Mouse (Mus musculus): ENCODE measurements at regions not wholly inside any gene's neighbourhood (a gene's known extent, or its start where the extent isn't known, plus 50 kb on each side); places are given as distances from the start of the nearest gene placed in this dataset.
"Not testable (repeated sequence)": the region's sequence is repeated elsewhere in the genome, so short reads cannot be mapped to it uniquely, and the experiment has no call there.

DNA sequence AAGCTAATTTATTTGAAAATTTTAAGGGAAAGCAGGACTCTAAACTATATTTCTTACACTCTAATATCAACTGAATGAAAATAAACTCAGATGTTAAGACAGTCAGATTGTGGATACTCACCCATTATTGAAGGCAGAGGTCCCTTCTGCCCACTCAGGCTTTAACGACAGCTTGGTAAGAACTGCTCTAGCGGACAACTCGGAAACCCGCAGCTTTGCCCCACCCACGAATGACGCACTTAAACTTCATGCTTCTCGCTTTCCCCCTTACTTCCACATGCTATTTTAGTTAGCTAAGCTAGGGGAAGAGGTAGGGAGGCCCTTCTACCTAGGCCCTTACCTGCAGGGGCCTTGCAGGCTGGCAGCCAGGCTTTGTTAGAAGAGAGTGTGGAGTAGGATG, 50.8 kb upstream of the Elmo1 start:
- DNase-seq: no peak

- DNase-seq: peak; percentile 77
Measured at GRCm38 (mm10) chr13:20038463-20038862, 51.9 kb upstream of the Elmo1 start.

- no peak for DNase-seq
Measured at GRCm38 (mm10) chr13:20037436-20037835, 53.0 kb upstream of the Elmo1 start.

DNA sequence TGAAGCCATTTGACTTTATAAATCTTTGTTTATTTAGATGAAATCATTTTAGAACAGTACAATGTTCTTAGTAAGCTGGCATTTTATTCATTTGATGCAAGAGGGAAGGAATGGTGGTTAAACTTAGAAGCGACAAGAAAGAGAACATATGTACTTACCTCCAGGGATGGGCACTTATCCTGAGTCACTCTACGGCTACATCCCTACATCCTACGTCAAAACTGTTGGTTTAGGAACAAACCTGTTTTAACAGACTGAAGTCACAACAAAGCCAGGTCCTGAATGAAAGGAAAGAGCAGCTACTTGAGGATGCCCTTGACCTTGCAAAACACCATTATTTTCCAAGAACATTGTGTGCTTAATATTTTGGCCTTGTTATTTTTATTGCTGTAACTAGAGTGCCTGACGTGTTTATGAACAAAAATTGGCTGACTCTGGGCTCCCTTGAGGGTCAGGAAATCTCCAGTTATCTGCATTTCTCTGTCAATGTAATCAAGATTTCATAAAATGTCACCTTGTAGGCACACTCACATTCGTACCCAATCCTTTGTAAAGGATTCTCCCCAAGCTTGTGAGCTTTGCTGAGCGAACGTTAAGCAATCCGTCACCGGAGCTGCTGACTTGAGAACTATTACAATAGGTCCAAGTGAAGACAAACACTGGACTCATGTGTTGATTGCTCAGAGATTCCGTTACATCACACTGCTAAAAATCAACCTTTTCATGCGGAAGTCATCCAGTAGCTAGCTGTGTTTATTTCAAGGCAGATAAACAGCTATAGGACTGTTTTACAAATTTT, 56.3 kb upstream of the Elmo1 start:
- peak; percentile 62 for DNase-seq

DNA sequence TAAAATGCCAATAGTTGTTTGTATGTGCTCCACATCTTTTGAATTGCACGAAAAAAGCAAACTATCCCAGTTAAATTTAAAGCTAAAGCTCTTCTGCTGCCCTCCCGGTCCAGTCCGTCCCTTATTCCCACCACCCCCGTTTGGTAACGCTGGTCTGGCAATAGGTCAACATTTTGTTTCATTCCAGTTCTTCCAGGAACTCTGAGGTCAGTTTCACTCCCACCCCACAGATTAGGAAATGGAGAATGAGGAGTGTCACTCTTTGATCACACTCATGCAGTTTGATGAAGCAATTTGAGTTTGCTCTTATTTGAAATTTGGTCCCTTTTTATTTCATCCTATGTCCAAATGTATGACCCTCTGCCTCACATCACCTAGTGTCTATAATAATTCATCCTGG, 58.7 kb upstream of the Elmo1 start:
- peak; percentile 29 for DNase-seq

DNA sequence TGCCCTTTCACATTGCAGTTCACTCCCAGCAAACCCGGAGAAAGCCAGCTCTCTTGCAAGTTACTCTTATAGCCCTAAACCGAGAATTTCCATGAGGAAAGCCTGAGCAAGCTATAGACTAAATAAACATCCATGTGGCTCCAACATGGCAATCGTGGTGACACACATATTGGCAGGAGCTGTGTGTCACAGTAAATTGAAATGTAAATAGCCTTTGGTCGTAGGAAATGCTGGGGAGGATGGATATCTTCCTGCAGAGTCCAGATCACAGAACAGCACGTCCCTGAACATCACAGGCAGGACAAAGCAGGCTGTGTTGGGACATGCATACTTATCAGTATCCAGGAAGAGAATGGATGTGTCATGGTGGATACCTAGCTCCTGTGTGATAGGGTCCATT, 59.3 kb upstream of the Elmo1 start:
- DNase-seq: peak; percentile 21

- no peak for DNase-seq
Measured at GRCm38 (mm10) chr13:20026612-20027011, 63.8 kb upstream of the Elmo1 start.

- DNase-seq: not testable (repeated sequence)
Measured at GRCm38 (mm10) chr13:20016454-20016853, 73.9 kb upstream of the Elmo1 start.

DNA sequence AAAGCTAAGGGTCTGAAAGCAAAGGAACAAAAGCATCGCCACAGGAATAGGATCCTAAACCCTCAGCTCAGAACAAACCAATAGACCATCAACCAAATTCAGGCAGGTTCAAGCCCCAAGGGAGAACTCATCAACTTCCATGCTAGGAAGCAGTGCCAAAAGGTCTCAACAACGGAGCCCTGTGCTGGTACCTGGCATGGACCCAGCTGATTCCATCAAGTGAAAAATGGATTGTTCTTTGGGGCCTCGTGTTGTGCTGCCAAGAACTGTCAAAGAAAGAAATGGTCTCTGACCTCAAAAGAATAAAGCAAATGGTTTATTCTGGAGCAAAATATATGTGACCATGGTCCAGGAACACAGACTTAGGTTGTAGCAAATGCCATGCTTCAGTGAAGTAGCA, 77.8 kb upstream of the Elmo1 start:
- DNase-seq: no peak

- no peak for DNase-seq
Measured at GRCm38 (mm10) chr13:20009164-20009563, 81.2 kb upstream of the Elmo1 start.

GRCm38 (mm10) chr13:20007561-20007960, 82.8 kb upstream of the Elmo1 start:
- DNase-seq: no peak

DNA sequence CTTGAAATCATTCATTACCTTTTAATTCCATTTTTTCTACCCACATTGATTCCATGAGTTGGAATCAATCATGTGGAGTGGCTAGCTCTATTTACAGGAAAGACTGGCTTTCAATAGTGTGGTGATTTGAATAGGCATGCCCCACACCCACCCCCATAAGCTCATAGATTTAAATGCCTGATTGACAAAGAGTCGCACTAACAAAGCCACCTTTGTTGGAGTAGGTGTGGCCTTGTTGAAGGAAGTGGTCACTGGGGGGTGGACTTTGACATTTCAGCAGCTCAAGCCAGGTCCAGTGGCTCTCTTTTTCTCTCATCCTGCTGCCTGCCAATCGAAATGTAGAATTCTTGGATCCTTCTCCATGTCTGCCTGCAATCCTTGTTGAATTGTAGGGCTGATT, 92.8 kb upstream of the Elmo1 start:
- DNase-seq: no peak

GRCm38 (mm10) chr13:19975621-19976020, 114.8 kb upstream of the Elmo1 start:
- peak; percentile 19 for DNase-seq

DNA sequence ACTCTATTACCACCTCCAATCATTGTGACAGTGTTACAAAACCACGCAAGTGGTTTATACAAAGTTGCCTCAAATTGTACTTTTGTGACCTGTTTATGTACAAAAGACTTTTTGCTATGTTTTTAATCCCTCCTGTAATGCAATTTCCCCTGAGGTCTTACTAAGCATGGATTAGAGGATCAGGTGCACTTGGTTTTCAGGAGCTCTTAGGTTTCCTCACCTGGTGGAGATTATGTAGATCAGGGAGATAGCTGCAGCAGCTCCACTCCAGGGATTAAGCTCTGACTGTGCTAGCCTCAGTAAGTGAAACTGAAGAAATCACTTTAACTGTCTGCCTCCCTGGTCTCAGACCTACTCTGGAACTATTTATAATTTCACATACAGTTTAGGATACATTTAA, 123.8 kb upstream of the Elmo1 start:
- no peak for DNase-seq

GRCm38 (mm10) chr13:19963031-19963430, 127.4 kb upstream of the Elmo1 start:
- no peak for DNase-seq

DNA sequence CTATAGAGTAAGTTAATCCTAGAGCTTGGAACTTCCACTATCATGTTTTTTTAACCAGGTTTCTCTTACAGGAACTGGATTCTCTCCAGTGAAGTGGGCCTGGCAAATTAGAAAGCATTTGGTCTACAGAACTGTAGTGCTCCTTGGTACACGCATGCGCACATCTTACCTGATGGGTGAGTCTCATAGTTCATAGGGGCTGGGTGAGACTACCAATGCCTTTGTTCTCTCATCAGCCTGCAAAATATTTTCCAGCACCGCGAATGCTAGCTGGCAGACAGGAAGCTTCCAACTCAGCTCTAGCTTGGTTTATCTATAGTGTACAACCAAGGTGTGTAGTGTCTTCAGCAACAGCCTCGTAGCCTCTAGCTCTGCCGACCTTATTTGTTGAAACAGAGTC, 104.7 kb upstream of the Gpr141 start:
- no peak for DNase-seq

- DNase-seq: no peak
Measured at GRCm38 (mm10) chr13:19927807-19928206, 103.8 kb upstream of the Gpr141 start.

DNA sequence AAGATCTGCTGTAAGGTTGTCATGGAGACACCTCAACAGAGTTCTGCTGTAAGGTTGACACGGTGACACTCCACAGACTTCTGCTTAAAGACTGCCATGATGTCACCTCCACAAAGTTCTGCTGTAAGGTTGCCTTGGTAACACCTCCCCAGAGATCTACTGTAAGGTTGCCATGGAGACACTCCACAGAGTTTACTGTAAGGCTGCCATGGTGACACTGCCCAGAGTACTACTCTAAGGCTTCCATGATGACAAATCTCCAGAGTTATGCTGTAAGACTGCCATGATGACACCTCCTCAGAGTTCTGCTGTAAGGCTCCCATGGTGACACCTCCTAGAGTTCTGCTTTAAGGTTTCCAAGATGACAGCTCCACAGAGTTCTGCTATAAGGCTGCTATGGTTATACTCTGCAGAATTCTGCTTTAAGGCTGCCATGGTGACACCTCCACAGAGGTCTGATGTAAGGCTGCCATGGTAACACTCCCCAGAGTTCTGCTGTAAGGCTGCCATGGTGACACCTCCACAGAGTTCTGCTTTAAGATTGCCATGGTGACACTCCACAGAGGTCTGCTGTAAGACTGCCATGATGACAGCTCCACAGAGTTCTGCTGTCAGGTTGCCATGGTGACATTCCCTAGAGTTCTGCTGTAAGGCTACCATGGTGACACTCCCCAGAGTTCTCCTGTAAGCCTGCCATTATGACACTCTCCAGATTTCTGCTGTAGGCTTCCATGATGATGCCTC, 97.2 kb upstream of the Gpr141 start:
- DNase-seq: no peak

DNA sequence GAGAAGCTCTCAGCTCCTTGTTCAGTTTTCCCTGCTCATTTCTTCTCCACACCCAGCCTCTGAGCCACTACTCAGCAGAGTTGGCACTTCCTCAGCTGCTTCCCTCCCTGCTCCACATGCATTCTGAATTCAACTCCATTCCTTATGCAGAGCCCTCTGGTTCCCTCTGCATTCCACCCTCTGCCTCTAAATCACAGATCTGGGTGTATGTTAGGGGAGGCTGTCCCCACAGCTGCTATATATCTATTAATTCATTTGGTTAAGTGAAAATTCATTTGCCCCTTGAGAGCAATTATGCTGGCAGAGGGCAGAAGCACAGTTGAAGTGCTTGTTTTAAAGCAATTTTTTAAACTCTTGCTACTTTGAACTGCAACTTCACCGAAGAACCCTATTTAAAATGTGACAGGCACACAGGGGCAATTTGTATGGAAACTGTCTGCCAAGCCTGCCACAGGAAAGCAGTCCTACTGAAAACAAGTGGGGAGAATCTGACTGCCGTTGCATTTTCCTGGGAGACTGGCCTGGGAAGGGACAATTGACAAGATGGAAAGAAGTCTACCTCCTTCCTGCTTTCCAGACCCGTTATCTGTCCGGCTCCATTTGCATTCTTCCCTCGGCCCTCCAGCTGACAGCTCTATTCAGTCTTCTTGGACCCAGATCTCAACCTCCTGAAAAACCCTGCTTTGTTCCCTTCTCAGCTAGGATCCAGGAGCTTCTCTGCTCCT, 88.0 kb upstream of the Gpr141 start:
- DNase-seq: no peak

- no peak for DNase-seq
Measured at GRCm38 (mm10) chr13:19902786-19903185, 78.7 kb upstream of the Gpr141 start.

- no peak for DNase-seq
Measured at GRCm38 (mm10) chr13:19897191-19897590, 73.1 kb upstream of the Gpr141 start.

DNA sequence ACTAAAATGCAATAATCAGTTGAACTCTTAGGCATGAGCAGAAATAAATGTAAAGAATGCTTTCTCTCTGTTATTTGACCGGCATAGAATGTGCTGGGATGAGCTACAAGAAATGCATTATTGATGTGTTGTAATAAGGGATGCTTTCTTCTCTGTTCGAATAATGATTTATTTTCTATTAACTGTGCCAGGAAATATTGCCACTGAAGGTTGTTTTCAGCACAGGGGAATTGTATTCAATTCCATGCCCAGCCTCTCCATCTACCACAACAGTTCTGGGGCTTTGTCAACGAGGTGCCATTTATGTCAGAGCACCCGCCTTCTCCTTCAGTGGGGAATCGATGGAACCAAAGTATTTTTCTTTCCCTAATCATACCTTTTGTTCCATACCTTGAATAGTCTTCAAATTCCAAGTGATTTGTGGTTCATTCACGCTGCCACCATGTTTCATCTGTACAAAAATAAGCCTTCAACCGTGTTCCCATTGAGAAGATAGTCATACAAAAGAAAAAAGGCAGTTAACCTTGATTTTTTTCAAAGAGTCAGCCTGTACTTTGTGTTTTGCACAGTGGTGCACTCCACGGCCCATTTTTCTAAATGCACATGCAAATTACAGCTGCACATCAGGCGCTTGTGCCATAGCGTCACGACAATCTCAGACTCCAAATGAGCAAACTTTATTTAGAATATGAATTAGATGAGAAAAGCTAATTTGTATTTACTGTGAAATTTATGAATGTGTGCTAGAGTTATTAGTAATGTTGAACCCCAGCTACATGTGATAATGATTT, 65.1 kb upstream of the Gpr141 start:
- no peak for DNase-seq

All from lung, postnatal 36 days (tissue).